Mouse (Mus musculus) lung, adult 2 months (tissue): ENCODE data around the gene Fam217b. TPM values are rescaled to one million over a fixed set of nuclear protein-coding genes. Genes with fewer than 3 reads are reported as not detected.

Experiments used
- DNase-seq: peaks from one replicate; pipeline ENCODE4 v3.0.0; 2022
- H3K4me1 ChIP-seq: fragments of 200-500 bp; 2 replicates; pipeline ENCODE4 v1.6.1; 2011; ENCODE audit warnings: low read length; ENCODE audit not compliant: control insufficient read depth, insufficient read depth
- H3K4me3 ChIP-seq: fragments of 200-500 bp; replicated peaks from 2 replicates; pipeline ENCODE3; 2011; ENCODE audit warnings: low read depth, mild to moderate bottlenecking, control low read depth, low read length; ENCODE audit errors: extremely low read depth
- CTCF ChIP-seq: fragments of 200-500 bp; IDR thresholded peaks from 2 replicates; pipeline ENCODE4 v1.5.1; 2011; ENCODE audit warnings: mild to moderate bottlenecking, low read length, control low read depth; ENCODE audit not compliant: insufficient read depth
- POLR2A ChIP-seq: fragments of 200-500 bp; IDR thresholded peaks from 2 replicates; pipeline ENCODE4 v1.6.1; 2011; ENCODE audit warnings: low read depth, mild to moderate bottlenecking, control low read depth, low read length, borderline replicate concordance; ENCODE audit errors: extremely low read depth
- WGBS: fragments of 180-500 bp; shearing (Covaris S2); methylation state at CpG from one replicate; pipeline ENCODE4 v1.1.7; 2018; 5-methylcytosine and 5-hydroxymethylcytosine counted together
- polyA plus RNA-seq: library from polyadenylated mRNA; depleted of rRNA; stranded (reverse); fragments of >200 nt; gene quantifications from 2 replicates; pipeline ENCODE4 v1.2.3, GENCODE M21; 2012

The Fam217b gene
- polyA plus RNA-seq, 1 experiment: 3.3 TPM

DNA sequence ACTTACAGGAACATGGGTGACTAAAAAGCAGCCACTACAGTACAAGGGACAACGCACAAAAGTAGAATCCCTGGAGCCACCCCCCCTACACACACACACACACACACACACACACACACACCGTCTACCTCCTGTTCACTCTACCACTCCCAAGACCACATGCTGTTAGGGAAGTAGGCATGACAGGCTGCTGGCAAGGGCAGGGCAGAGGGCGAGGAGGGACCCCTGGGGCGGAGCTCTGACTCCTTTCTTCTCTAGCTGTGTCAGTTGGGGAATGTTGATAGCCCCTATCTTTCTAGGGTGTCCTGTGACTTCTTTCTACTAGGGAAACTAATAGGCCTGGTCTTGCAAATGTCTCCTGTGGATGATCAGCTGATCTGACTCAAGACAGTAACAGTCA, 2.6 kb downstream of the Fam217b start:
- Histone ChIP-seq H3K4me1 (peaks cover 7% of the 10 kb centered on the region), H3K4me3 (no peak overlapping the region)
- no peak for DNase-seq
- 80% methylated on average over 4 of the region's 4 CpGs for WGBS
- TF ChIP-seq POLR2A: no peak
- no peak for TF ChIP-seq CTCF

DNA sequence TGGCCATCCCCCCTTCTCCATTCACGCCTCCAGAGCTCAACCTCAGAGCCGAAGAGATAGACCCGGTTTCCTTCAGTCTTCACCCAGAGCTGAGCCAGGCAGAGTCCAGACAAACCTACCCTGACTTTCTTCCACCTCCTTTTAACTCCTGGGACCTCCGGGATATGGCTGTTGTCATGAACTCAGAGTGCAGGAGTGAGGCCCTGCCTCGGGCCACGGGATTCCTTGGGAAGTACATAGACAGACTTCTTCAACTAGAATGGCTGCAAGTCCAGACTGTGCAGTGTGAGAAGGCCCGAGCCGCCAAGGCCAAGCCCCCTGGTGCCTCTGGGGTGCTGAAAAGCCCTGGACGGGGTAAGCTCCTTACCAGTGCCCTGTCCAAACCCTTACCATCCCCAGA, 6.3 kb downstream of the Fam217b start:
- TF ChIP-seq POLR2A: no peak
- TF ChIP-seq CTCF: no peak
- no peaks in the 10 kb centered on the region for H3K4me1 ChIP-seq
- no peak overlapping the region for H3K4me3 ChIP-seq
- WGBS: 84% methylated on average over 9 of the region's 9 CpGs
- no peak for DNase-seq

DNA sequence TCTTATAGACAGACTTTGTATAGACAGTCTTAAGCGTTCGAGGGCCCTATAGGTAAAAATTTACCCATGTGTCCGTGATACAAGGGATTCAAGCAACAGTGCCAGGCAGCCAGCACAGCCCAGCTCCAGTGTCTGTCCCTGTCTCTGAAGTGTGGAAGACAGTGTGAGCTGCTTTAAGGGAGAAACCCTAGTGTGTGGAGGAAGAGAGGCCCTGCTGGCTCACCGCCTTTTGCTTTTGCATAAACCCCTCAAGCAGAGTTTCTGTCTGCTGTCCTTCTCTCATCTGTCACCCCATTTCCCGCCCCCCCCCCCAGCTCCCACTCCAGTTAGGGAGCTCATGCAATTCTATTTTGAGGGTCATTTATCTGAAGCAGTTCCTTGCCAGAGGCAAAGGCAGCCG, 7.3 kb downstream of the Fam217b start:
- no peak for DNase-seq
- 60% methylated on average over 6 of the region's 6 CpGs for WGBS
- Histone ChIP-seq H3K4me3 (no peak overlapping the region), H3K4me1 (no peaks in the 10 kb centered on the region; the same call in 1 of the 2 replicates)
- TF ChIP-seq CTCF: no peak
- no peak for TF ChIP-seq POLR2A

DNA sequence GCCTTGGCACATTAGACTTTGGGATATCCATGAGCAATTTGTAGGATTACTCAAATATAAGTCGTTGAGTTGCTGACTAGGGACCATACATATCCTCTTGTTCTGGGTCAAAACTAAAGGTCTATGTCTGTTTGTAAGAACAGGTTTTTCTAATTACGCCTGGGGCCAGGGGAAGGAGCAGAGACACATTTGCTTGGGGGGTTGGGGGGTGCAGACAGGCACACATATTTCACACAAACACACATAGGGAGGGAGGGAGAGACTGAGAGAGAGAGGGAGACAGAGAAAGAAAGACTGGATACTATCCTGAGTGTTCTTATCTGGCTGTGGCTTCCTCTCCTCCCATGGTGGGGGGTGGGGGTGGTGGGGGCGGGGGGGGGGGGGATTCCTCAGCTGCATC, 7.9 kb downstream of the Fam217b start:
- WGBS: 61% methylated on average over 2 of the region's 3 CpGs
- Histone ChIP-seq H3K4me1 (no peaks in the 10 kb centered on the region; the same call in 1 of the 2 replicates), H3K4me3 (no peak overlapping the region)
- no peak for DNase-seq
- TF ChIP-seq CTCF (no peak), POLR2A (no peak)

DNA sequence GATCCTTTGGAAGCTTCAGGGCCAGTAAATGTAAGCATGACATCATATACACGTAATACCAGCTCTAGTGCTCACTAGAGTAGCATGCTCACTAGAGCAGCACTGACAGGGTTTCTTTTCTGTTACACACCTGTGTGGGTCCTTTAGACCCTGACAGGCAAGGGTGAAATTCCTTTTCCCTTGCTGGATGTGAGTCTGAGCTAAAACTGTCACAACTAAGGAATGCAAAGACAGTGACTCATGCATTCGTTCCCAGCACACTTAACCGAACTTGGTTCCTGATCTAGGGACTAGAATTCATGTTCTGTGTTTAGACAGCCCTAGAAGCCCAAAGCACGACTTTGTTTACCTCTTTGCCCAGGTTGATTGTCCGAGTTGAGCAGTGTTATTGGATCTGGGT, 8.9 kb downstream of the Fam217b start:
- Histone ChIP-seq H3K4me3 (no peak overlapping the region), H3K4me1 (no peaks in the 10 kb centered on the region; the same call in 1 of the 2 replicates)
- DNase-seq: no peak
- WGBS: 54% methylated on average over 5 of the region's 5 CpGs
- TF ChIP-seq POLR2A (no peak), CTCF (no peak)

DNA sequence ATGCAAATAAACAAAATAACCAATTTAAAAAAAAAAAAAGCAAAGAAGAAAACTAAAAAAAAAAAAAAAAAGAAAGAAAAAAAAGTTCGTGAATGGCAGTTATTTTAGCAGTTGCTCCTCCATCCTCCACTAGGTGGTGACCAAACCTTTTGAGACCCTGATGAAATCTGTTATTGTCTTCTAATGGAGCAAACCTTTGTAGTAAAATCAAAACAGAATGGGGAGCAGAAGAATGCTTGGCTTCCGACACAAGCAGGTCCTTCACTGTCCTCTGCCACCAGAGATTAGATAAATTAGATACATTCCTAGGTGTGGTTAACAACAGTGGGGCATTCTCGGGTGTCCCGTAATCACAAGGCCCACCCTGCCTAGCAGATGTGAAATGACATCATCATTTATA, 11.9 kb downstream of the Fam217b start:
- H3K4me1 ChIP-seq: no peaks in the 10 kb centered on the region; the same call in 1 of the 2 replicates
- DNase-seq: no peak

DNA sequence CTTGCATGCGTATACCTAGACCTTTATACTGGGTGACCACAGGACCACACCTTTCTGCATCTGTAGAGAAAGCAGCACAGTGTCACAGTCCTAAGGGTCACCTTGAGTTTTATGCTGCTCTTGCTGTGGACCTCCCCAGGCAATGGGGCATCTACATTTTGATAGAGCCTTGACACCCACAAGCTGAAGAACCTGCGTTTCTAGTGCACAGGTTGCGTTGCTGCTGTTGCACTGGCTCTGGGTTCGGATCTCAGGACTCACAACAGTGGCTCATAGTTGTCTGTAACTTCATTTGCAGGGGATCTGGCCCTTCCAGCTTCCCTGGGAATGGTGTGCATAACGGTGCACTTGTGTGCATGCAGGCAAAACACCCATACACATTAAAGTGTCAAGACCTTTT, 12.9 kb downstream of the Fam217b start:
- TF ChIP-seq CTCF (no peak), POLR2A (no peak)
- H3K4me3 ChIP-seq: no peak overlapping the region
- no peak for DNase-seq
- no peaks in the 10 kb centered on the region; the same call in 1 of the 2 replicates for H3K4me1 ChIP-seq
- WGBS: 76% methylated on average over 5 of the region's 5 CpGs

More for the DNA sequence above, 11.9 kb downstream of the Fam217b start:
- 21% methylated on average over 4 of the region's 4 CpGs for WGBS
- no peak overlapping the region for H3K4me3 ChIP-seq
- no peak for TF ChIP-seq POLR2A
- no peak; the same call in 1 of the 2 replicates for TF ChIP-seq CTCF

DNA sequence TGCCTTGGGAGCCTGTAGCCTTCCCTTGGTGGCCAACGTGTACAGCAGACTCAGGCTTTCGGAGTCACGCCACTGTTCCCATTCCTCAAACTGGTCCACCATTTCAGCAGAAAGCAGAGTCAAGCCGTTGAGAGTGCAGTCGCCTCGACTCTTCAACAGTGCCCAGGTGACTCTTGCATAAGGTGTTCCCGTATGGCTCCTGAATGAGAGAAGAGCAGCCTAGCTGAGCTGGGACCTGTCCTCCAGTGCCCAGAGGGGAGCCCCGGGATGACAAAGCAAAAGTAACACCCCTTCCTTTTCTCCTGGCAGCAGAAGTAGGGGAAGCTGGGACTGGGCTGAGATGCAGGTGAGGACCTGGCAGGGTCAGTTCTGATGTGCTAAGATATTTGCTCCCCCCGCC, 13.9 kb downstream of the Fam217b start:
- TF ChIP-seq CTCF: no peak
- no peak for TF ChIP-seq POLR2A
- 71% methylated on average over 9 of the region's 9 CpGs for WGBS
- Histone ChIP-seq H3K4me1 (peaks cover 3% of the 10 kb centered on the region; the same call in 1 of the 2 replicates), H3K4me3 (no peak overlapping the region)
- DNase-seq: no peak

DNA sequence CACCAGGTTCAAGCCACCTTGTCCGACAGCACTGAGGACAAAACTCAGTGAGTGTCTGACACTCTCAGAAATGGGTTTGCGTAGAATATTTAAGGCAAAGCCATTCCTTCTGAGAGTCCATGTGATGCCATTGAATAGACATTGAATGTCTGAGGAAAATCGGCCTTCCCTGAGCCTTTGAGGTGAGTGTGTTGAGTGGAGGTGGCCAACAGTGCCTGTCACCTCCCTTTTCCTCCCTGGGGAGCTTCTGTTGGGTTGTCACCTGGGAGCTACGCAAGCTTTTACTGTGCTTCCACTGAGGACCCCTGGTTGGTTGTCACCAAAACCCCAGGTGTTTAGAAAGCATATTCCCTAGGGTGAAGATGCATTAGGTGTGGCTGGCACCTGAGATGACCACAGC, 14.4 kb downstream of the Fam217b start:
- H3K4me1 ChIP-seq: peaks cover 3% of the 10 kb centered on the region; the same call in 1 of the 2 replicates
- TF ChIP-seq POLR2A (no peak), CTCF (no peak)
- H3K4me3 ChIP-seq: no peak overlapping the region
- DNase-seq: no peak
- 85% methylated on average over 4 of the region's 4 CpGs for WGBS

DNA sequence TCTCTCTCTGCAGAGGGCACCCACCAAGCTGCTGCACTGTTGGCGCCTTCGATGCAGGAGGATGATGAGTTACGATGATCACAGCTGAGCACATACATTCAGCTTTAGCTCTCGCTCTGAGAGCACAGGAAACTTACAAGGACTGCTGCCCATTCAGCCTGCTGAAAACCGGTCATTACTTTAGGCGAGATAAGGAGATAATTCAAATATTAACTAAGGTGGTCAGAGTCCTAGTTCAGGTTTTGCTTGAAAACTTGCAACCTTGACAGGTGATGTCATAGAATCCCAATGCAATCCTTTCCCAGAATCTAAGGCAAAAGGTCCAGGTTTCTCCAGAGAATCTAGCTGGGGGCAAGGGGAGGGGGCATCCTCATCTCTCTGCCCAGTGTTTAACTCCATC, 15.1 kb downstream of the Fam217b start:
- Histone ChIP-seq H3K4me3 (no peak overlapping the region), H3K4me1 (peaks cover 3% of the 10 kb centered on the region; the same call in 1 of the 2 replicates)
- 66% methylated on average over 6 of the region's 6 CpGs for WGBS
- DNase-seq: no peak
- TF ChIP-seq CTCF (no peak), POLR2A (no peak)
